Mouse (Mus musculus) G1E (cell line): ENCODE results near the gene Agk. TPM values are rescaled to one million over a fixed set of nuclear protein-coding genes. Genes with fewer than 3 reads are reported as not detected.

Source experiments
- ATAC-seq: 2 replicates; pipeline ENCODE4 v1.8.0; 2016; ENCODE audit warnings: mild to moderate bottlenecking; ENCODE audit not compliant: insufficient number of reproducible peaks, poor library complexity, low FRiP score, severe bottlenecking; ENCODE audit errors: extremely low read depth
- DNase-seq: peaks from one replicate; pipeline ENCODE4 v3.0.0; 2012; ENCODE audit warnings: low spot score
- H3K27me3 ChIP-seq: 2 replicates; pipeline ENCODE4 v1.6.1; 2012; ENCODE audit warnings: mild to moderate bottlenecking, low read length, inconsistent platforms; ENCODE audit not compliant: insufficient read depth
- H3K36me3 ChIP-seq: replicated peaks from 2 replicates; pipeline ENCODE3; 2012; ENCODE audit warnings: mild to moderate bottlenecking, inconsistent platforms
- H3K4me1 ChIP-seq: 2 replicates; pipeline ENCODE4 v1.6.1; 2012; ENCODE audit warnings: low read depth, low read length, inconsistent platforms, mixed read lengths; ENCODE audit not compliant: insufficient read depth
- H3K4me3 ChIP-seq: 2 replicates; pipeline ENCODE4 v1.5.1; 2012; ENCODE audit warnings: low read depth, mild to moderate bottlenecking, inconsistent platforms, low read length, moderate library complexity, mixed read lengths
- H3K9me3 ChIP-seq: replicated peaks from 2 replicates; pipeline ENCODE4 v1.6.1; 2012; ENCODE audit warnings: inconsistent platforms
- CTCF ChIP-seq: IDR thresholded peaks from 2 replicates; pipeline ENCODE4 v1.5.1; 2012; ENCODE audit warnings: low read depth, low read length, inconsistent platforms, mixed read lengths
- GATA1 ChIP-seq: IDR thresholded peaks from 2 replicates; pipeline ENCODE4 v1.6.1; 2012; ENCODE audit warnings: borderline replicate concordance, low read length, inconsistent platforms, mixed read lengths
- GATA2 ChIP-seq: IDR thresholded peaks from 2 replicates; pipeline ENCODE4 v1.6.1; 2012; ENCODE audit warnings: low read depth, low read length, inconsistent platforms, borderline replicate concordance
- POLR2AphosphoS5 ChIP-seq: IDR thresholded peaks from 2 replicates; pipeline ENCODE4 v1.6.1; 2012; ENCODE audit warnings: low read depth, low read length, inconsistent platforms; ENCODE audit not compliant: insufficient replicate concordance
- TAL1 ChIP-seq: conservative IDR thresholded peaks from 2 replicates; pipeline ENCODE4 v1.6.1; 2012; ENCODE audit warnings: low read depth, low read length, inconsistent platforms, mixed read lengths
- polyA plus RNA-seq: library from polyadenylated mRNA; stranded (reverse); fragments of >175 nt; gene quantifications from 2 replicates; pipeline ENCODE4 v1.2.3, GENCODE M21; 2012
- total RNA-seq, 2 experiments: library from RNA; stranded (forward) in 1 of 2; stranded (reverse) in 1 of 2; fragments of 200-1000 nt in 1 of 2; fragments of >200 nt in 1 of 2; fragmentation: Nextera tagmentation in 1 of 2; gene quantifications; 2 replicates each; pipeline ENCODE4 v1.2.3; 2014 to 2017

The Agk gene
- total and polyA plus RNA-seq, 3 experiments = 5.8 to 29.3 (median 23.2) TPM

GRCm38 (mm10) chr6:40336735-40337731, 12.1 kb downstream of the Agk start:
- no peak for TF ChIP-seq TAL1
- no peak for TF ChIP-seq CTCF
- TF ChIP-seq GATA1 = no peak
- TF ChIP-seq POLR2AphosphoS5 = no peak
- no peak for TF ChIP-seq GATA2
- H3K9me3 ChIP-seq = no peaks in the 10 kb centered on the region
- peaks cover 66% of the 10 kb centered on the region for H3K36me3 ChIP-seq
- no peak overlapping the region for H3K4me3 ChIP-seq
- no peak for DNase-seq
- H3K27me3 ChIP-seq = no peaks in the 10 kb centered on the region
- H3K4me1 ChIP-seq = no peaks in the 10 kb centered on the region
- no peak for ATAC-seq

GRCm38 (mm10) chr6:40346959-40347771, 22.2 kb downstream of the Agk start:
- Histone ChIP-seq H3K9me3 (no peaks in the 10 kb centered on the region), H3K27me3 (no peaks in the 10 kb centered on the region), H3K36me3 (peaks cover 29% of the 10 kb centered on the region), H3K4me3 (no peak overlapping the region; the same call in 1 of the 2 replicates), H3K4me1 (peaks cover 26% of the 10 kb centered on the region)
- ATAC-seq (peak; percentile 92), DNase-seq (peak; percentile 11)
- peak; percentile 76 for TF ChIP-seq TAL1
- TF ChIP-seq POLR2AphosphoS5 = no peak
- no peak for TF ChIP-seq GATA1

- H3K4me1 ChIP-seq = peaks cover 26% of the 10 kb centered on the region
- no peak overlapping the region for H3K4me3 ChIP-seq
- peaks cover 32% of the 10 kb centered on the region for H3K36me3 ChIP-seq
- ATAC-seq (no peak), DNase-seq (no peak)
- H3K9me3 ChIP-seq = no peaks in the 10 kb centered on the region
- TF ChIP-seq GATA2 (no peak), GATA1 (no peak), TAL1 (no peak), CTCF (no peak), POLR2AphosphoS5 (no peak)
- no peaks in the 10 kb centered on the region for H3K27me3 ChIP-seq
Measured at GRCm38 (mm10) chr6:40347772-40348111, 22.8 kb downstream of the Agk start.

- TF ChIP-seq POLR2AphosphoS5 (no peak), GATA1 (no peak), TAL1 (no peak), CTCF (no peak), GATA2 (no peak)
- ATAC-seq = no peak
Measured at GRCm38 (mm10) chr6:40350041-40350440, 25.1 kb downstream of the Agk start.

GRCm38 (mm10) chr6:40350856-40351255, 25.9 kb downstream of the Agk start:
- peaks cover 40% of the 10 kb centered on the region for H3K36me3 ChIP-seq
- no peak overlapping the region for H3K4me3 ChIP-seq
- ATAC-seq (no peak), DNase-seq (no peak)
- no peaks in the 10 kb centered on the region for H3K9me3 ChIP-seq
- no peak for TF ChIP-seq CTCF
- no peak for TF ChIP-seq TAL1
- no peak for TF ChIP-seq POLR2AphosphoS5
- TF ChIP-seq GATA1 = no peak
- TF ChIP-seq GATA2 = no peak
- H3K27me3 ChIP-seq = no peaks in the 10 kb centered on the region
- peaks cover 20% of the 10 kb centered on the region for H3K4me1 ChIP-seq

More at GRCm38 (mm10) chr6:40350041-40350440, 25.1 kb downstream of the Agk start:
- Histone ChIP-seq H3K27me3 (no peaks in the 10 kb centered on the region), H3K9me3 (no peaks in the 10 kb centered on the region), H3K4me3 (no peak overlapping the region), H3K36me3 (peaks cover 39% of the 10 kb centered on the region), H3K4me1 (peaks cover 23% of the 10 kb centered on the region)
- DNase-seq = no peak

- no peak for TF ChIP-seq POLR2AphosphoS5
- no peaks in the 10 kb centered on the region for H3K27me3 ChIP-seq
- peaks cover 3% of the 10 kb centered on the region; the same call in 1 of the 2 replicates for H3K4me1 ChIP-seq
- H3K36me3 ChIP-seq = peaks cover 42% of the 10 kb centered on the region
- no peaks in the 10 kb centered on the region for H3K9me3 ChIP-seq
- no peak overlapping the region for H3K4me3 ChIP-seq
- DNase-seq (no peak), ATAC-seq (no peak)
Measured at GRCm38 (mm10) chr6:40353360-40353759, 28.4 kb downstream of the Agk start.
